Mouse (Mus musculus) neural tube, embryonic 12.5 days (tissue): ENCODE measurements around the gene Kcnq4. TPM values are rescaled to one million over a fixed set of nuclear protein-coding genes. Genes with fewer than 3 reads are reported as not detected.
A peak's percentile ranks its signal among the peaks of the same experiment; 100 is the strongest.

Source experiments
- ATAC-seq: fragments of 200-750 bp; cut with Nextera tagmentation; 2 replicates; pipeline ENCODE4 v1.8.0; 2017; ENCODE audit warnings: low read depth, mild to moderate bottlenecking, moderate TSS enrichment, moderate library complexity; ENCODE audit not compliant: low FRiP score
- H3K27ac ChIP-seq: fragments of 300-500 bp; sonication (generic); 2 replicates; pipeline ENCODE4 v1.5.1; 2016
- H3K27me3 ChIP-seq: fragments of 300-500 bp; sonication (generic); replicated peaks from 2 replicates; pipeline ENCODE4 v1.6.1; 2016; ENCODE audit warnings: mild to moderate bottlenecking
- H3K36me3 ChIP-seq: fragments of 300-500 bp; sonication (generic); 2 replicates; pipeline ENCODE4 v1.6.1; 2016; ENCODE audit warnings: mild to moderate bottlenecking
- H3K4me1 ChIP-seq: fragments of 300-500 bp; sonication (generic); 2 replicates; pipeline ENCODE4 v1.6.1; 2016
- H3K4me2 ChIP-seq: fragments of 300-500 bp; sonication (generic); replicated peaks from 2 replicates; pipeline ENCODE4 v1.6.1; 2016; ENCODE audit warnings: mild to moderate bottlenecking
- H3K4me3 ChIP-seq: fragments of 300-500 bp; sonication (generic); 2 replicates; pipeline ENCODE4 v1.5.1; 2016
- H3K9ac ChIP-seq: fragments of 300-500 bp; sonication (generic); 2 replicates; pipeline ENCODE4 v1.6.1; 2016; ENCODE audit warnings: mild to moderate bottlenecking
- H3K9me3 ChIP-seq: fragments of 300-500 bp; sonication (generic); 2 replicates; pipeline ENCODE4 v1.6.1; 2016; ENCODE audit warnings: mild to moderate bottlenecking
- WGBS: fragments of 180-500 bp; shearing (Covaris S2); methylation state at CpG from one replicate; pipeline ENCODE4 v1.1.7; 2016; 5-methylcytosine and 5-hydroxymethylcytosine counted together
- polyA plus RNA-seq: library from polyadenylated mRNA; unstranded; fragments of >200 nt; fragmentation: Nextera tagmentation; extraction: Ambion mirVana; gene quantifications from 2 replicates; pipeline ENCODE4 v1.2.1, GENCODE M21; 2016

The Kcnq4 gene
- polyA plus RNA-seq, 1 experiment from 2014 or later: 5.0 TPM

GRCm38 (mm10) chr4:120667555-120667954 is 80.9 kb downstream of the Kcnq4 start:
- Histone ChIP-seq H3K9ac (peak overlapping the region; percentile 57; the same call in 1 of the 2 replicates), H3K9me3 (no peaks in the 10 kb centered on the region), H3K4me1 (peaks cover 24% of the 10 kb centered on the region), H3K27me3 (peaks cover 43% of the 10 kb centered on the region), H3K27ac (no peak overlapping the region), H3K36me3 (no peaks in the 10 kb centered on the region), H3K4me2 (peak overlapping the region; percentile 100), H3K4me3 (peak overlapping the region; percentile 52)
- 10% methylated on average over 10 of the region's 10 CpGs for WGBS
- ATAC-seq: no peak

GRCm38 (mm10) chr4:120667045-120667501 is 81.3 kb downstream of the Kcnq4 start:
- ATAC-seq: peak; percentile 59

GRCm38 (mm10) chr4:120666358-120667024 is 81.9 kb downstream of the Kcnq4 start, which contains the start of gene Cited4:
Gene Cited4 (plus strand): TSS chr4:120666572.
- peak; percentile 87 for ATAC-seq
- Histone ChIP-seq H3K27ac (no peak within 1 kb of the TSS), H3K4me2 (peak within 1 kb of the TSS; percentile 100), H3K27me3 (peaks cover 40% of the 10 kb centered on the region), H3K4me3 (peak within 1 kb of the TSS; percentile 52), H3K36me3 (no peaks in the 10 kb centered on the region), H3K4me1 (peaks cover 24% of the 10 kb centered on the region), H3K9ac (peak within 1 kb of the TSS; percentile 57), H3K9me3 (no peaks in the 10 kb centered on the region)
- WGBS: under 1% methylated on average over 50 of the region's 50 CpGs

More at GRCm38 (mm10) chr4:120667045-120667501, 81.3 kb downstream of the Kcnq4 start:
- Histone ChIP-seq H3K27me3 (peaks cover 42% of the 10 kb centered on the region), H3K4me2 (peak overlapping the region; percentile 100), H3K27ac (no peak overlapping the region), H3K9ac (peak overlapping the region; percentile 57), H3K36me3 (no peaks in the 10 kb centered on the region), H3K4me1 (peaks cover 24% of the 10 kb centered on the region), H3K9me3 (no peaks in the 10 kb centered on the region), H3K4me3 (peak overlapping the region; percentile 52)
- WGBS: under 1% methylated on average over 49 of the region's 50 CpGs

- H3K9ac ChIP-seq: no peak overlapping the region
- 6% methylated on average over 7 of the region's 7 CpGs for WGBS
- H3K4me3 ChIP-seq: no peak overlapping the region
- no peak overlapping the region for H3K27ac ChIP-seq
- ATAC-seq: no peak
- peaks cover 38% of the 10 kb centered on the region for H3K27me3 ChIP-seq
- H3K9me3 ChIP-seq: no peaks in the 10 kb centered on the region
- H3K4me1 ChIP-seq: peaks cover 24% of the 10 kb centered on the region
- no peaks in the 10 kb centered on the region for H3K36me3 ChIP-seq
- H3K4me2 ChIP-seq: peak overlapping the region; percentile 100
Observed at GRCm38 (mm10) chr4:120665782-120666181, 82.6 kb downstream of the Kcnq4 start.

- H3K27me3 ChIP-seq: peaks cover 34% of the 10 kb centered on the region
- H3K4me3 ChIP-seq: no peak overlapping the region
- WGBS: 30% methylated on average over 4 of the region's 4 CpGs
- H3K4me1 ChIP-seq: peaks cover 24% of the 10 kb centered on the region
- no peaks in the 10 kb centered on the region for H3K9me3 ChIP-seq
- no peak for ATAC-seq
- H3K4me2 ChIP-seq: no peak overlapping the region
- H3K27ac ChIP-seq: no peak overlapping the region
- H3K36me3 ChIP-seq: no peaks in the 10 kb centered on the region
- no peak overlapping the region for H3K9ac ChIP-seq
Observed at GRCm38 (mm10) chr4:120665144-120665700, 83.2 kb downstream of the Kcnq4 start.

- Histone ChIP-seq H3K4me3 (no peak overlapping the region), H3K36me3 (no peaks in the 10 kb centered on the region), H3K27ac (no peak overlapping the region), H3K9ac (no peak overlapping the region), H3K4me2 (no peak overlapping the region), H3K4me1 (peaks cover 24% of the 10 kb centered on the region), H3K9me3 (no peaks in the 10 kb centered on the region), H3K27me3 (peaks cover 34% of the 10 kb centered on the region)
- ATAC-seq: no peak
- 74% methylated on average over 2 of the region's 2 CpGs for WGBS
Observed at GRCm38 (mm10) chr4:120664601-120665000, 83.8 kb downstream of the Kcnq4 start.

- Histone ChIP-seq H3K4me1 (0 out of 2 replicates have a peak, but pooled peaks cover 5% of the 10 kb centered on the region), H3K27me3 (0 out of 2 replicates have a peak, but pooled peaks cover 3% of the 10 kb centered on the region), H3K4me2 (no peak overlapping the region), H3K27ac (no peak overlapping the region), H3K9ac (no peak overlapping the region), H3K9me3 (no peaks in the 10 kb centered on the region), H3K4me3 (no peak overlapping the region), H3K36me3 (no peaks in the 10 kb centered on the region)
- no peak for ATAC-seq
- WGBS: 80% methylated on average over 4 of the region's 4 CpGs
Observed at GRCm38 (mm10) chr4:120660485-120660884, 87.9 kb downstream of the Kcnq4 start.

GRCm38 (mm10) chr4:120655898-120656297 is 92.5 kb downstream of the Kcnq4 start:
- Histone ChIP-seq H3K9ac (no peak overlapping the region), H3K36me3 (no peaks in the 10 kb centered on the region), H3K4me3 (no peak overlapping the region), H3K27me3 (peaks cover 3% of the 10 kb centered on the region; the same call in 1 of the 2 replicates), H3K4me1 (no peaks in the 10 kb centered on the region), H3K9me3 (no peaks in the 10 kb centered on the region), H3K27ac (no peak overlapping the region), H3K4me2 (no peak overlapping the region)
- WGBS: 74% methylated on average over 8 of the region's 8 CpGs
- ATAC-seq: no peak

- WGBS: 18% methylated on average over 7 of the region's 7 CpGs
- H3K9ac ChIP-seq: peak overlapping the region; percentile 66; the same call in 1 of the 2 replicates
Observed at GRCm38 (mm10) chr4:120650208-120650592, 98.2 kb downstream of the Kcnq4 start.

GRCm38 (mm10) chr4:120649369-120650207 is 98.8 kb downstream of the Kcnq4 start:
- peaks cover 10% of the 10 kb centered on the region for H3K4me1 ChIP-seq
- WGBS: 4% methylated on average over 54 of the region's 55 CpGs
- H3K27ac ChIP-seq: no peak overlapping the region
- peak overlapping the region; percentile 66 for H3K9ac ChIP-seq
- ATAC-seq: peak; percentile 81
- no peaks in the 10 kb centered on the region for H3K36me3 ChIP-seq
- H3K4me2 ChIP-seq: peak overlapping the region; percentile 98
- H3K4me3 ChIP-seq: peak overlapping the region; percentile 49
- H3K27me3 ChIP-seq: peaks cover 25% of the 10 kb centered on the region
- no peaks in the 10 kb centered on the region for H3K9me3 ChIP-seq

More at GRCm38 (mm10) chr4:120650208-120650592, 98.2 kb downstream of the Kcnq4 start:
- Histone ChIP-seq H3K4me3 (peak overlapping the region; percentile 49), H3K4me1 (peaks cover 10% of the 10 kb centered on the region), H3K9me3 (no peaks in the 10 kb centered on the region), H3K27me3 (peaks cover 25% of the 10 kb centered on the region), H3K4me2 (peak overlapping the region; percentile 98), H3K36me3 (no peaks in the 10 kb centered on the region), H3K27ac (no peak overlapping the region)
- ATAC-seq: peak; percentile 18; the same call in 1 of the 2 replicates
